Mouse (Mus musculus) lung, postnatal 25 days (tissue): ENCODE measurements around the gene Cpa2.
A peak's percentile ranks its signal among the peaks of the same experiment; 100 is the strongest.

Experiments used
- DNase-seq: peaks from one replicate; pipeline ENCODE4 v3.0.0; 2022; ENCODE audit warnings: low spot score

The Cpa2 gene

DNA sequence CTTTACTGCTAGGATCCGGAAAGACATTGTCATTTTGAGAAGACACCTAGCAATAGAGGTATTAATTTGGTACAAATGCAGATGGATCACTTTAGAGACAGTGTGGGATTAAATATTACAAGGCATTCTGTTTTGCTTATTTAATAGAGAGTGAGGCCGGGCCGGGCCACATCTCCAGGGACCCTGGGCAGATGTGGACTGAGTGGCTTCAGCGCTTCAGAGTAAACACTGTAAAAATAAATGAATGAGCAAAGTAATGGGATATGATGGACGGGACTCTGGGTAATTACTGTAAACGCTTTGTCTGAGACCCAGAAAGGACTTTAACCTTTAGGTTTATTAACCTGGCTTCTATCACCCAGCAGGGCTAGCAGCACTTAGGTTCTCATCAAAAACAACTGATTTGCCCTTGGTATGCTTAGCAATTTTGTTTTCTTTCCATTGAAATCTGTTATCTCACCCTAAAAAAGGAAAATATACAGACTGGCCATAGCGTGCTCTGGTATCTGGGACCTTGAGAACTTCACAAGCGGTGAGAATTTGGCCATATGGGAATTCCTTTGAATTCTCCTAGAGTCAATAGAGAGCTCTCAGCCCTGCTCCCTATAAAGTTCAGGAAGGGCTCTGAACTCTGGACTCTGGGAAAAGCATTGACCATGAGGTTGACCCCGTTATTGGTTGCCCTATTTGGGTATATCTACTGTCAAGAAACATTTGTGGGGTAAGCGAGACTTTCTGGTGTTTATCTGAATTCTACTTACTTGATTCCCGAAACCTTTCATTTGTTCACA, at the start of gene Cpa2:
Gene Cpa2, plus strand, starts transcription at position 574 of the 791 bp plus-strand sequence.
- DNase-seq, result no peak

DNA sequence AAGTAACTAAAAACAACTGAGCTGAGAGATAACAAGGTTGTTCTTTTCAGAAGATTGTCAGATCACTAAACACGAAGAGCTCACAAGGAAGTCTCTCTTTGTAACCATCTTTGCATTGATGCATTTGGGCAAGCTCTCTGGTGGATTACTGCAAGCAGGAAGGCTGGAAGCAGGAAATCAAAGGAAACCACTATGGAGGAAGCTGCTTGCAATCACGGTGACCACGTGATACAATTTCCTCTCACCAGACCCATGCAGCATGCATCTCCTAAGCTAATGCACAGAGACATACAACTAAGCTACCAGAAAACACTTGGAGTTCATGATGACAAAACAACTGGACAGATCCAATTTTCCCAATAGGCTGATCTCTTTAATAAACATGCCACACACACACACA, 42.3 kb upstream of the Cpa2 start:
- no peak for DNase-seq

DNA sequence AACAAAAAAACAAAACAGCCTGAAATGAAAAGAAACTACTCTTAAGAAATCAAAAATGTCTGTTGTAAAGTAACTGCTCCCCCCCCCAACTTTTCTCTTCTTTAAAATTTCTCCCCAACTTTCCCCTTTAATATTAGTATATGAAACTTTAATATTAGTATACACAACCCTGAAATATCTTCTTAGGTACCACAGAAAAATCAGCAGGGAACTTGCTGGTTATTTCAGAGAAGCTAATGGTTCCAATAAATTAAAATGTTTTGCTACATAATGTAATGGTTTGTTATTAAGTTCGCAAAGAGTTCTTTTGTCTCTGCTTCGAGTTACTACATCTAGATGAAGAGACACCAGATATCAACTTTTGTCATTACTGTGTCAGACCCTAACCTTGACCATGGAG, 32.6 kb upstream of the Cpa2 start:
- no peak for DNase-seq

DNA sequence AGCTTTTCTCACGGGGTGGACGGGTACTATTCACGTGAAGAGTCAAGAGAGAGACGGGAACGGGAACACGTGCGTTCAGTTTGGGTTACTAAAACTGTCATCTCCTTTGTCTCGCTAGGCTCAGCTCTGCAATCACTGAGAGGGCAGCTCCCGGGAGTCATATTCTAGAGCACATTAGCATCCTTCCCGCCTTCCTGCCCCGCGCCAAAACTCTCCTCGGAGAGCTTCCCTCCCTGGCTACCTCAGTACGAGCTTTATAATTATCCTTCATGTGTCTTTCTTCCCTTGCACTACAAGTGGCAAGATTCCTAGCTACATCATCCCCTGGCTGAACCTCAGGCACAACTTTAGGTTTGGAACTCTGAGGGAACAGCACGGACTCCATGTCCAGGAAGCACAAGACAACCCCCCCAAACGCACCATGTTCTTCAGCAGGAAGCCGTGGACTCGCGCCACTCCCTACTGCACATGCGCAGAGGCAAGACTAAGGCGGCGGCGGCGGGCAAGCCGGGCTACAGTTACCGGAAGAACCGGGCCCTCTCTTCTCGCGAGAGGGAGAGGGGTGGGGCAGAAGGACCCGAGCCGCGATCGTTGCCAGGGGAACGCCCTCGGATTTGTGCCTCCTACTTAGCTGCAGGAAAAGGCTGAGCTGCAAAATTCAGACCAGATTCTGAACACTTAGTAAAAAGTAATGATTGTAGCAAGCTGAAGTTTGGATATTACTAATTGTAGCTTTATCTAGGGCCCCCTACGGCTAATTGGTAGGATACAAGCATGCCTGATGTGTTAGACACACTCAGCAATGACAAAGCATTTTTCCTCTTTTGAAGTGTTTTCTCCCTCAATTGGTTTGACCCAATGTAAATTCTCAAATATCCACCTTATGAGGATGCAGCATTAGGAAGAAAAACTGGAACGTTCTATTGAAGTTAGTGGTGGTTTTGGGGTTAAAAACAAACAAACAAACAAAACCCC, 31.8 kb upstream of the Cpa2 start, which contains the start of the genes Tmem209 and Ssmem1:
Gene Tmem209, minus strand, starts transcription at position 519 of the 975 bp plus-strand sequence.
Gene Ssmem1, plus strand, starts transcription at position 585 of the 975 bp plus-strand sequence.
- peak; percentile 100 for DNase-seq

DNA sequence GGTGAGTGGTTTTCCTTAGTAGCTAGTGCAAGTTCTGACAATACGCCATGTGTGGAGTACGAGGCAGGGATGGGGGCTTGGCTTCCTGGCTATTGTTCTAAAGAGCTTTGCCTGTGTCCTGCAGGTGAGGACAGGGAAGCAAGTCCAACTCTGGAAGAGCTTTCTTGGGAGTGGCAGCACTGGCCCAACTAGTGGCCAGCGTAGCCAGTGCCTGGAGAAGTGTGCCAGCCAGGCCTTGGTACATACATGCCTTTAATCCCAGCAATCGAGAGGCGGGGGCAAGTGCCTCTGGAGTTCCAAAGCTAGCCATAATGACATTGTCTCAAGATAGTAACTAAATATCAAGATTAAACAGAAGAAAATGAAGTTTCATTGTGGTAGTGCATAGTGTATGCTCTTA, 31.1 kb upstream of the Cpa2 start:
- no peak for DNase-seq

DNA sequence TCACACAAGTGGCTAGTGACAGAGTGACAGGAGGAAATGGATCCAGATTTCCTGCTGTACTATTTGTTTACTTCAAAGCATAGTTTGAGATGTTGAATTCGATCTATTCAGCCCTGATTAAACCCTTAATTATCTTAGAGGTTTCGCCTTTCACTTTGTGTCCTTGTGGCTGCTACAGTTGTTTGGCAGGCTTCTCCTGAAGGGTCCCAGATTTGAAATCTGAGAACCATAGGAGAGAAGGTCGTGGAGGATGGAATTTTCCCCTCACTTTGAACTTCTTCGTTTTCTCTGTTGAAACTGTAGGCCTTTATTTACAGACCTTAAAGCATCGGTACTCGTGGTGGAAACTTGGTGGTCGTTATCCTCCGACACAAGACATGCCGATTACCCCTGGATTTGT, 27.1 kb upstream of the Cpa2 start:
- no peak for DNase-seq

DNA sequence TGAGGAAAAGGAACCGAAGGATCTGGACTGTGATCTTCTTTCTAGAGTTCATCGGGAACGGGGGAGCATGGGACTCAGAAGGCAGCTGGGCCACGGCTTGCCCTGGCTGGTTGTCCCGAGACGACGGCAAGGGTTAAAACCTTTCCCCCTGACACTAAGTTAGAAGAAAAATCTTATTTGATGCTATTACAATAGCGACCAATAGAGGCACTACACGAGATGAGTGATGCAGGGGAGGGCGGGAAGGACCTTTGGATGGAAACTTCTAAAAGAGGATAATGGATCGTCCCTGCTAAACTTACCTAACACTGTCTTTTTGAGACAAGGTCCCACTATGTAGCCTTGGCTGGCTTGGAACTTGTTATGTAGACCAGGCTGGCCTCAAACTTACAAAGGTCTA, 21.0 kb upstream of the Cpa2 start:
- DNase-seq, result no peak

DNA sequence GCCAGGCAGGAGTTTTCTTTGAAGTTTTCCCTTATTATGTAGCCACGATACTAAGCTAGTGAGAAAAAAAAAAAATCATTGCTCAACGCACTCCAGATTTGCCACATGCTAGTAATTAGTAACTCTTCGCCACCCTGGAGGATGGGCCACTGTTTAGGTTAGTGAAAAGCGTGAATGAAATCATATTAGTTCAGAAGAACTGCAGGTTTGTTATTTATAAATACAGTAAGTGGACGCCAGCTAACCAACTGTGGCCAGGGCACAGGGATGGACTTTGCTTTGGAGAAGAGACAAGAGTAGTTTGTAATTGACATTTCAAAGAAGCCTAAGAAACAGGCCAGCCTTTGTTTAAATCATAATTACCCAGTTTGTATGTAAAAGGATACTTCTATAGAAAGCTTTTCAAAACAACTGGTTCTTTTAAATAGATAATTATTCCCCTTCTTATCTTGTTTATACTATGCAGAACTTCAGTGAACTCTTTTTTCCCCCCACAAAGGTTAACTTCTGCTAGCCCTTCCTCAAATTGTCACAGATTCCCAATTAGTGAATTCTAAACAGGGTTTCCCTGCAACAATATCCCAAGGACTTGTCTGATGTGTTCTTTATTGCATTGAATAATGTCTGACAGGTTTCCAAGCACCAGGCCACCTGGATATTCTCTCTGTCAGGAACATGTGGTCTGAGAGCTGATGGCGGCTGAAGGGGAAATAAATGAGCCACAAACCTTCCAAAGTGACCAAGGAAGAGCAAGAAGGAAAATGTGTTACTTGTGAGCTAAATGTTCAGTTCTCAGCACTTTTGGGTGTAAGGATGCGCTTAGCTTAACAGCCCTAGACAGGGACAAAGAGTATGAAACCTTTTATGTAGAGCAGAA, 15.7 kb upstream of the Cpa2 start:
- no peak for DNase-seq

DNA sequence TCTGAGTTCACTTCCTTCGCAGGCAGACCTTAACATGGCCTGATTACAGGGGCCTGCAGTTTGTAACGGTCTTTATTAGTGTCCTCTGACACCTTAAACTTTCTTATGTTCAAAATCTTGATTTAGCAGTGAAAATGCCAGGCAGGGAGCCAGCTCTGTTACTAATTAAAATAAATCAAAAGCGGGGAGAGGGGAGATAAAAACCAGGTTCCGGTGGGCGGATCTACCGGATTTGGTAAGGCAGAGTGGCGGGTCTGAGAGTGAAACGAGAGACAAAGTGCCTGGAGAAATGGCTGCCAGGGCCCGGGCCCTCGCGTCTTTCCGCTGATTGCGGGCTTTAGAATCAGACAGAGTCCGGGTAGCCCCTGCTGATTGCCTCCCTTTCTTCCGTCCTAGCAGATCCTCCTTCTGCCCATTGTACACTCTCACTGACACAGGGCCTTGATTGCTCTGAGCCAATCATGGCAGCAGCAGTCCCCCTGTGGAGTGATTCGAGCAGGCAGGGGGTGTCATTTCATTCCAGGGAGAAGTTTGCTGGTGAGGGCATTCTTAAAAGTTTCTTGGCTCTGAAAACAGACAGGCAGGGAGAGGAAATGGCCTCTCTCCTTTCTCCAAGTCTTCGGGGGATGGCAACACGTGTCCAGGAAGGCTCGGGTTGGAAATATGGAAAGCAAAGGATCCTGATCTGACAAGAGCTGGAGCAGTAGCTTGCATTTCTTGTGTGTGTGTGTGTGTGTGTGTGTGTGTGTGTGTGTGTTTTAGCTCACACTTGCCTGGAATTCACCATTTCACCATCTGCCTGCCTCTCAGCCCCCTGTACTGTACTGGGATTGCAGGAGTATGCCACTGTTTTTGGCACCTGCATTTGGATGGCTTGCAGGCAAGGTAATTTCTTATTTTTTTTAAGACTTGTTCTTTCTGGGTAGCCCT, 14.5 kb upstream of the Cpa2 start:
- DNase-seq, result no peak

DNA sequence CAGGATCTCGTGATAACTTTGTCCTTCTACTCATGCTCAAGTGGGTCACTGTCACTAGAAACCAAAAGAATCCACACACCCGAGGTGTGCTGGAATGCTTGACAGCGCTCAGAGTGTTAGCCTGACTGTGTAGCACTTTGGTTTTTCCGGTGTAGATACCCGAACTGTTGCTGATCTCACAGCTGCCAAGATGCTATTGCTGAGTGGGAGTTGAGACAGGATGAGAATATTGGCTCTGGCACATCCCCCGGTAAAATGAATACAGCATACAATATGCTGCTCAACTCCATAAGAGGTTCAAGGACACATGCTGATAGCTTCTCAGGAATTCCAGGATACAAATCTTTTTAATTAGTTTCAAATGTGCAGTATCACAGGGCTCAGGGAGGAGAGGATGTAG, 12.6 kb upstream of the Cpa2 start:
- no peak for DNase-seq

DNA sequence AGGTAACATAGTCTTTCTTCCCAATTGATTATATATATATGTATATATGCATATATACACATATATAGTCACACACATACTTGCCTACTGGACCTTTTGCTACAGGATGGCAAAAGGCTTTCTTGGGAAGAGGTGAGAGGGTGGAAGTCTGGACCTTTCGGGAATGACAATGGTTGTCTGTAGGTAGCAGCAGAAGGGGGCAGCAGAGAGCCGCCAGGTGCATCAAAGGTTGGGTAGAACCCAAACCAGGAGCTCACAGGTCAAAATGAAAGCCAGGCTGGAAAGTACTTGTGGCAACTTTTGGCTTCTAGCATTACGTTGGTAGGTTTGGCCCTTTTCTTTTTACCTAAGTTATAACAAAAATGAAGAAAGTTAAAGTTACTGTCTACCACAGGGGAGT, 6.0 kb upstream of the Cpa2 start:
- peak; percentile 42 for DNase-seq

DNA sequence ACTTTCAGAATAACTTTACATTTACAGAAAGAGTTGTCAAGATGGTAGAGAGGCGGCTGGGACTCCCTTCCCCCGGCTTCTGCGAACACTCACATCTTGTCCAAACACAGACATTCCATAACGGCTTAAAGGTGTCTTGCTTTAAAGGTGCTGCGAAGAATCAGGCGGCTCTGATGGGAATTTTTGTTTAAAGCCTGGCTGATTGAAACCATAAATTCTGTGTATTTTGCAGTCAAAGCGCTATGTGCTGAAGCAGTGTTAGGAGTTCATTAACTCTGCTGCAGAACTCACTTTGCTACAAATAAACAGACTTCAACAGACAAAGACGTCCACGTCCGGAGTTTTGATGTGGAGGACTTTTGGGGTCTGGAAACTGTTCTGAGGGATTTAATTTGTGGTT, 3.1 kb upstream of the Cpa2 start:
- DNase-seq, result no peak

DNA sequence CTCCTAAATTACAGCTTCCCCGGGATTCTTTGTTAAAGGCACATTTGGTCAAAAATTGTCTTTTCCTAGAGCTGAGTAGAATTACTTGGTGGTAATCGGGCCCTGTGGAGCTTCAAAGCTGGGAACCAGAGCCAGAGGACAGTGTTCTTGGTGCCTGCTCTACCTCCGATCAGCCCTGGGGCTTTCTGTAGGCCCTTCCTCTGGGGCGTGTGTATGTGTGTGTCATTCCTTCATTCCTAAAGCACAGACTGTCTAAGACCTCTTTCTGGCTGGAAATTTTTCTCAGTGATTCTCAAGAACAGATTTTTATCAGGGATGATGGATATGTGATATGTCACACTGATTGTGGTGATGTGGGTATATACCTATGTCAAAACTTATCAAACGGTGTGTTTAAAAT, 2.6 kb upstream of the Cpa2 start:
- no peak for DNase-seq

DNA sequence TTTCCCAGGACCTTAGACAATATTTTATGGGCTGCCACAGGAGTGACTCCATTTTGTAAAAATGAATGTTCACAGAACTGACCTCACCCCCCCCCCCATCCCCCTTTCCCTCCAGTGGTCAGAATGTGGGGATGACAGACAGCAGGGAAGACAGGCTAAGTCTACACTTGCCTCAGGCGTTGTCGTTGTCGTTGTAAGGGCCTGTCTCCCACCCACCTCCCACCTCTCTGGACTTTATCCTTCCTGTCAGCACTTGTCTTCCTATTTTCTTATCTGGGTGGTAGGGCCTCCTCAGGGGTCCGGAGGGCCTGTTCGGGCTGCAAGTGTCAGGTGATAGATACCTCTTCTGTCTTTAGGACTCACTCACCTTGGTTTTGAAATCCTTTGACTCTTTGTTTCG, 895 bp downstream of the Cpa2 start:
- DNase-seq, result no peak

DNA sequence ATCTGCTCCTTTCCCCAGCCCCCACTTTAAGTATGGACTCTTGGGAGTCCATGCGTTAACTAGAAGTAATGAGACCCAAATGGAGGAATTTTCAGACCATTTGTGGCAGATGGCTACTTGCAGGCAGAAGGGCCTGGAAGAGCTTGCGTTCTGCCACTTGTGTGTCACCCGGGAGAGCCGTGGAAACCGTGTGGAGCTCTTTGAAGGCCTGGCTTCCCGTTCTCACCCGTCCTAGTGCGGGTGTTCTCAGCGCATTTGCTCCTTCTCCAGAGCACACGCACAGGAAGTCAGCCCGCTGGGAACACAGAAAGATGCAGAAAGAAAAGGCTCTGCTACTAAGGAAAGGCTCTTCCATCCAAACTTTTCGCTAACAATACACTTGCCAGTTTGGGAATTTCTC, 1.7 kb downstream of the Cpa2 start:
- no peak for DNase-seq

DNA sequence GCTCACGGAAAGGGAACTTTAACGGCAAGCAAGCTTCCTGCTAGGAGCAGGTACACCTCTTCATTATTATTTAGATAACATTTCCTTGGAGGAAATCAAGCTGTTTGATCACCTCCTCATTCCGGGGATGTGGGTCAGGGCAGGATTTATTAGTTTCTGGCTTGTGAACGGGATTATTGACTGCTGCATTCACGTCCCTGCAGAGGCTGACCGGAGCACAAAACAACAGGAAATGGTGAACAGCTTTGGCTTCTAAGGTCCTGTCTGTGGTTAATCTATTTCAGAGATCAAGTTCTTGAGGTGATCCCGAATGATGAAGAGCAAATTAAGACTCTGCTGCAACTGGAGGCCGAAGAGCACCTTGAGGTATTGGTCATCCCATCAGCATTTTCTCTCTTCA, 2.5 kb downstream of the Cpa2 start:
- DNase-seq, result no peak

DNA sequence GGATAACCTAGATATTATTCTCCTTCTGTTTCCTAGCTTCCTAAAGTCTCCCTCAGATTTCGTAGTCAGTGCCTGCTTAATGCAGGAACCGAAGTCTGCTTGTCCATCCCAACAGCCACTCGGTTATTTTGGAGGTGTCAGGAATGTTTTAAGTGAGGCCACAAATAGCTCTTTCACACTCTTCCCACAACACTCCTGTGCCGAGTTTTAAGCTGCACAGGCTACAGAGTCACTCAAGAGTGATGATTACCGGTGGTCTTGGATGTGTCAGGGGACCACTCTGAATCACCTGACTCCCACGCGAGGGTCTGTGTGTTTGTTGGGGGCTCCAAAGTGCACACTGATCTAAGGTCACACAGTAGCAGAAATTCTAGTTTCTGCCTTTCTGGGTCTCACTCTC, 4.3 kb downstream of the Cpa2 start:
- no peak for DNase-seq

DNA sequence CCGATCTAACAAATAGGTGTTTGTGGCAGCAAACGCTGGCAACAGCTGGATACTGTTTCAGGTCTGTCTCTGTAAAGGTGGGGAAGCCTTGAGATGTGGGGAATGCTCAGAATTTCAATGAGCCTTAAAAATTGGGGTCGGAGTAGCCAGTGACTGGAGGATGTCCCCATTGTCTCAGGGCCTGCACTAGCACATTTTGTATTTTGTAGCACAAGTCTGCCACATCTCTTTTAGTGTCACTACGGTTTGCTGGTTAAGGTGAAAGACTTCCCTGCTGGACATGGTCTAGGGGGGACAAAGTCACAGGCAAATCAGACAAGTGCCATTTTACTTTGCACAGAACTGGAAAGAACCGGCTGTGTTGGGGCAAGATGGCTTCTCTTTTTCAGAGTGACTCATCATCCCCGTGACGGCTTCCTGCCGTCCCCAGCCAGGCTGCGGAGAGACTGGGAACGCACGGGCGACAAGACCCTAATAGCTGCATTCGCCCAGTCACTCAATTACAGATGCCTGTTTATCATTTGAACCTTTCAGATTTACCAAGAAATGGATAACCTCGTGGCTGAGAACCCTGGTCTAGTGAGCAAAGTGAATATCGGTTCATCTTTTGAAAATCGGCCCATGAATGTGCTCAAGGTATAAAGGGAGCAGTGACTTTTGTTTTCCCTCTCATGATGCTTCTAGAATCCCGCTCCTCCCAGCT, 5.3 kb downstream of the Cpa2 start:
- DNase-seq, result peak; percentile 9

DNA sequence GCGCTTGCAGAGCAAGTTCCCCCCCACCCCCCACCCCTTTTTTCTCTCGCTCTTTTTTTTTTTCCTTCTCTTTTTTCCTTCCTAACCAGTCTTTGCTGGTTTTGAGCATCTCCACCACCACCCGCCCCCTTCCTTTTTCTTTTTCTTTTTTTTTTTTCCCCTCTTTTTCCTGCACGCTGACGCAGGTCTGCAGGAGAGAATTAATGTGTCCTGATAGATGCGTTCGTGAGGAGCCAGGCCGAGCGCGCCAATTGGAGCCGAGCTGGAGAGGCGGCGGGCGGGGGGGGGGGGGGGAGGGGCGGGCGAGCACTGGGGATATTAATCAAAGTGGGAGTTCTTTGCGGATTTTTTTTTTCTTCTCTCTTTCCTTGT, 5.9 kb downstream of the Cpa2 start:
- DNase-seq, result no peak

DNA sequence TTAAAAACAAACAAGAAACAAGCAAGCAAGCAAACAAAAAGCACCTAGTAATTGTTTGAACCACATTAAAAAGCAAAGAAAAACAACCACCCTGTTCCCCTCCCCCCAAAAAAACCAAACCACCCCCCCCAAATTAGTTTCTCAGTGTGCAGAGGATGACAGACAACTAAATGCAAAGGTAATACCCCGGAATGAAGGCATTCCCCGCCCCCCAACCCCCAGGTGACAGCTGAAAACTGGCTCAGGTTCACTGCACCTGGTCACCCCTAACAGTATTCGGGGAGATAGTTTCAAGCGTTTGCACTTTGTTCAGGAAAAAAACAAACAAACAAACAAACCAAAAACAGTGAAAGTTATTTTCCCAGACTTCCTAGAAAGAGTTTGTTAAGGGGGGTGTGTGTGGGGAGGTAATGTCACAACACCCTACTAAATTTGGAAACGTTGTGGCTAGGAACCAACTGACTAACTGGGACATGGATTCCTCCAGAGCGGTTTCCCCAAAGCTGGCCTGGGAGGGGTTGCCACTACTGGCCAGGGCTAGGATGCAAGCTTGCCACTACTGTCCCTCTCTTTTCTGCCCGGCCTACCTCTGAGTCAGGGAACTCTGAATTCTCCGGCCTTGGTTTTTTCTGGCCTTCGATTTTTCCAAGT, 6.4 kb downstream of the Cpa2 start:
- peak; percentile 13 for DNase-seq
